Mouse (Mus musculus) forebrain, embryonic 13.5 days (tissue): Measurements from ENCODE around the gene Glrp1. TPM values are rescaled to one million over a fixed set of nuclear protein-coding genes. Genes with fewer than 3 reads are reported as not detected.
A peak's percentile ranks its signal among the peaks of the same experiment; 100 is the strongest.

ENCODE experiments used
- ATAC-seq: fragments of 200-750 bp; cut with Nextera tagmentation; 2 replicates; pipeline ENCODE4 v1.8.0; 2017
- H3K27ac ChIP-seq: fragments of 300-500 bp; sonication (generic); 2 replicates; pipeline ENCODE4 v1.5.1; 2015; ENCODE audit warnings: inconsistent platforms, mild to moderate bottlenecking, moderate library complexity
- H3K27me3 ChIP-seq: fragments of 300-500 bp; sonication (generic); 2 replicates; pipeline ENCODE4 v1.6.1; 2015; ENCODE audit warnings: mild to moderate bottlenecking, inconsistent platforms
- H3K36me3 ChIP-seq: fragments of 300-500 bp; sonication (generic); 2 replicates; pipeline ENCODE4 v1.6.1; 2015; ENCODE audit warnings: mild to moderate bottlenecking, inconsistent platforms; ENCODE audit not compliant: poor library complexity, severe bottlenecking
- H3K4me1 ChIP-seq: fragments of 300-500 bp; sonication (generic); 2 replicates; pipeline ENCODE4 v1.6.1; 2015; ENCODE audit warnings: inconsistent platforms
- H3K4me2 ChIP-seq: fragments of 300-500 bp; sonication (generic); 2 replicates; pipeline ENCODE4 v1.6.1; 2015; ENCODE audit warnings: inconsistent platforms, mild to moderate bottlenecking, moderate library complexity
- H3K4me3 ChIP-seq: fragments of 300-500 bp; sonication (generic); 2 replicates; pipeline ENCODE4 v1.5.1; 2015; ENCODE audit warnings: mild to moderate bottlenecking, inconsistent platforms
- H3K9ac ChIP-seq: fragments of 300-500 bp; sonication (generic); 2 replicates; pipeline ENCODE4 v1.6.1; 2015; ENCODE audit warnings: mild to moderate bottlenecking, inconsistent platforms
- H3K9me3 ChIP-seq: fragments of 300-500 bp; sonication (generic); replicated peaks from 2 replicates; pipeline ENCODE4 v1.6.1; 2016; ENCODE audit warnings: inconsistent platforms
- WGBS: fragments of 180-500 bp; shearing (Covaris S2); methylation state at CpG from one replicate; pipeline ENCODE4 v1.1.7; 2015; 5-methylcytosine and 5-hydroxymethylcytosine counted together
- polyA plus RNA-seq: library from polyadenylated mRNA; unstranded; fragments of >200 nt; fragmentation: Nextera tagmentation; extraction: Ambion mirVana; gene quantifications from 2 replicates; pipeline ENCODE4 v1.2.1, GENCODE M21; 2015

Gene Glrp1
- polyA plus RNA-seq, 1 experiment from 2014 or later = not detected

GRCm38 (mm10) chr1:88491617-88492378 is 18.1 kb downstream of the Glrp1 start:
- no peak overlapping the region for H3K27ac ChIP-seq
- H3K9me3 ChIP-seq = no peaks in the 10 kb centered on the region
- WGBS = 83% methylated on average over 17 of the region's 17 CpGs
- H3K4me1 ChIP-seq = no peaks in the 10 kb centered on the region
- no peak for ATAC-seq
- no peaks in the 10 kb centered on the region for H3K36me3 ChIP-seq
- no peak overlapping the region for H3K4me2 ChIP-seq
- H3K27me3 ChIP-seq = no peaks in the 10 kb centered on the region; the same call in 1 of the 2 replicates
- H3K9ac ChIP-seq = no peak overlapping the region
- H3K4me3 ChIP-seq = no peak overlapping the region

GRCm38 (mm10) chr1:88490164-88490563 is 19.7 kb downstream of the Glrp1 start:
- Histone ChIP-seq H3K4me2 (no peak overlapping the region), H3K27ac (no peak overlapping the region), H3K4me1 (no peaks in the 10 kb centered on the region), H3K27me3 (no peaks in the 10 kb centered on the region; the same call in 1 of the 2 replicates), H3K36me3 (no peaks in the 10 kb centered on the region), H3K4me3 (no peak overlapping the region), H3K9ac (no peak overlapping the region), H3K9me3 (no peaks in the 10 kb centered on the region)
- 88% methylated on average over 10 of the region's 10 CpGs for WGBS
- ATAC-seq = no peak

GRCm38 (mm10) chr1:88488957-88489356 is 20.9 kb downstream of the Glrp1 start:
- Histone ChIP-seq H3K9me3 (no peaks in the 10 kb centered on the region), H3K4me1 (no peaks in the 10 kb centered on the region), H3K27me3 (no peaks in the 10 kb centered on the region), H3K27ac (no peak overlapping the region), H3K9ac (no peak overlapping the region), H3K4me3 (no peak overlapping the region), H3K36me3 (no peaks in the 10 kb centered on the region), H3K4me2 (no peak overlapping the region)
- no peak for ATAC-seq
- WGBS = 51% methylated on average over 4 of the region's 4 CpGs

GRCm38 (mm10) chr1:88486336-88486735 is 23.5 kb downstream of the Glrp1 start:
- no peak overlapping the region for H3K4me2 ChIP-seq
- H3K9me3 ChIP-seq = no peaks in the 10 kb centered on the region
- ATAC-seq = no peak
- H3K4me3 ChIP-seq = no peak overlapping the region
- no peaks in the 10 kb centered on the region for H3K27me3 ChIP-seq
- 85% methylated on average over 4 of the region's 4 CpGs for WGBS
- H3K36me3 ChIP-seq = no peaks in the 10 kb centered on the region
- H3K9ac ChIP-seq = no peak overlapping the region
- peaks cover 9% of the 10 kb centered on the region; the same call in 1 of the 2 replicates for H3K4me1 ChIP-seq
- no peak overlapping the region for H3K27ac ChIP-seq

GRCm38 (mm10) chr1:88484059-88484458 is 25.8 kb downstream of the Glrp1 start:
- Histone ChIP-seq H3K27me3 (no peaks in the 10 kb centered on the region), H3K9me3 (no peaks in the 10 kb centered on the region), H3K9ac (no peak overlapping the region), H3K27ac (no peak overlapping the region), H3K36me3 (no peaks in the 10 kb centered on the region), H3K4me3 (no peak overlapping the region), H3K4me1 (peaks cover 11% of the 10 kb centered on the region; the same call in 1 of the 2 replicates), H3K4me2 (no peak overlapping the region)
- ATAC-seq = no peak
- WGBS = 83% methylated on average over 4 of the region's 4 CpGs

- no peak for ATAC-seq
- no peak overlapping the region for H3K9ac ChIP-seq
- no peak overlapping the region for H3K27ac ChIP-seq
- H3K9me3 ChIP-seq = no peaks in the 10 kb centered on the region
- H3K27me3 ChIP-seq = no peaks in the 10 kb centered on the region
- 74% methylated on average over 17 of the region's 17 CpGs for WGBS
- no peak overlapping the region for H3K4me3 ChIP-seq
- no peak overlapping the region for H3K4me2 ChIP-seq
- peaks cover 27% of the 10 kb centered on the region for H3K4me1 ChIP-seq
- no peaks in the 10 kb centered on the region for H3K36me3 ChIP-seq
Observed at GRCm38 (mm10) chr1:88482142-88483099, 27.4 kb downstream of the Glrp1 start.

- Histone ChIP-seq H3K9me3 (no peaks in the 10 kb centered on the region), H3K27me3 (no peaks in the 10 kb centered on the region), H3K36me3 (no peaks in the 10 kb centered on the region), H3K27ac (no peak overlapping the region), H3K4me3 (no peak overlapping the region), H3K9ac (no peak overlapping the region), H3K4me1 (peaks cover 31% of the 10 kb centered on the region), H3K4me2 (no peak overlapping the region)
- ATAC-seq = no peak
- 65% methylated on average over 8 of the region's 8 CpGs for WGBS
Observed at GRCm38 (mm10) chr1:88480594-88480993, 29.3 kb downstream of the Glrp1 start.

GRCm38 (mm10) chr1:88478205-88478604 is 31.7 kb downstream of the Glrp1 start:
- Histone ChIP-seq H3K36me3 (no peaks in the 10 kb centered on the region), H3K4me1 (peaks cover 31% of the 10 kb centered on the region), H3K4me2 (no peak overlapping the region), H3K9ac (no peak overlapping the region), H3K27me3 (no peaks in the 10 kb centered on the region), H3K4me3 (no peak overlapping the region), H3K9me3 (no peaks in the 10 kb centered on the region), H3K27ac (peak overlapping the region; percentile 40; the same call in 1 of the 2 replicates)
- ATAC-seq = peak; percentile 64
- 6% methylated on average over 2 of the region's 2 CpGs for WGBS

- 90% methylated on average over 20 of the region's 20 CpGs for WGBS
- H3K9me3 ChIP-seq = no peaks in the 10 kb centered on the region
- H3K27ac ChIP-seq = no peak overlapping the region
- no peak for ATAC-seq
- H3K27me3 ChIP-seq = no peaks in the 10 kb centered on the region
- no peak overlapping the region for H3K9ac ChIP-seq
- peaks cover 26% of the 10 kb centered on the region for H3K4me1 ChIP-seq
- H3K36me3 ChIP-seq = no peaks in the 10 kb centered on the region
- H3K4me3 ChIP-seq = no peak overlapping the region
- H3K4me2 ChIP-seq = no peak overlapping the region
Observed at GRCm38 (mm10) chr1:88476554-88477085, 33.2 kb downstream of the Glrp1 start.

- Histone ChIP-seq H3K9ac (no peak overlapping the region), H3K9me3 (no peaks in the 10 kb centered on the region), H3K36me3 (no peaks in the 10 kb centered on the region), H3K27ac (no peak overlapping the region), H3K4me3 (no peak overlapping the region), H3K4me1 (peaks cover 23% of the 10 kb centered on the region), H3K27me3 (no peaks in the 10 kb centered on the region), H3K4me2 (no peak overlapping the region)
- WGBS = 65% methylated on average over 8 of the region's 8 CpGs
- ATAC-seq = no peak
Observed at GRCm38 (mm10) chr1:88475502-88475953, 34.3 kb downstream of the Glrp1 start.

GRCm38 (mm10) chr1:88474598-88474997 is 35.3 kb downstream of the Glrp1 start:
- WGBS = 80% methylated on average over 7 of the region's 7 CpGs
- no peak for ATAC-seq
- Histone ChIP-seq H3K27ac (no peak overlapping the region), H3K9ac (no peak overlapping the region), H3K9me3 (no peaks in the 10 kb centered on the region), H3K4me3 (no peak overlapping the region), H3K36me3 (no peaks in the 10 kb centered on the region), H3K27me3 (no peaks in the 10 kb centered on the region), H3K4me1 (peaks cover 23% of the 10 kb centered on the region), H3K4me2 (no peak overlapping the region)

- Histone ChIP-seq H3K9me3 (no peaks in the 10 kb centered on the region), H3K9ac (no peak overlapping the region), H3K27me3 (no peaks in the 10 kb centered on the region), H3K4me3 (no peak overlapping the region), H3K27ac (no peak overlapping the region), H3K4me2 (no peak overlapping the region), H3K4me1 (peaks cover 22% of the 10 kb centered on the region), H3K36me3 (no peaks in the 10 kb centered on the region)
- WGBS = 69% methylated on average over 2 of the region's 2 CpGs
- ATAC-seq = no peak
Observed at GRCm38 (mm10) chr1:88473899-88474298, 36.0 kb downstream of the Glrp1 start.
